Comparison of ENCODE assay signal across 12 mouse cellular contexts in the genomic region with DNA sequence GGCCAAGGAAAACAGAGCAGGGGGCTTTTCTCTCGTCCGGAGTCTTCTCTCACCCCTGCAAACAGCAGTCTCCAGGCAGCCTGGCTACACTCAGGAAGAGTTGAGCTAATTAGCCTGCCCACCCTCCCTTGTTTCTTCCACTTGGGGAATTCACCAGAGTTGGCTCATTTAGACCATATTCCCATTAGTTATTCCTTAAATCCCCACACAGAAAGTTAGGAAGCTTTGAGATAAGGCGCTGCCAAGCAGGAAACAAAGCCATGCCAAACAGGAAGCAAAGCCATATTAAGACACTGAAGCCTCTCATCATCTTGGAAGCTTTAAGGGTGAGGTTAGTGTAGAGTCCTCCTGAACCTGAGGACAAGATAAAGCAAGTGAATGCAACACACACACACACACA. TPM values are rescaled to one million over a fixed set of nuclear protein-coding genes. Genes with fewer than 3 reads are reported as not detected.
DNase-seq lines count a peak whose midpoint lies in the region; ATAC-seq lines count a peak whose summit lies in the region.
"Had no signal": no experiment of that assay in that cellular context is flagged by ENCODE, and none has a peak within 500 bp of the region (broad histone marks: within the 10 kb centered on the region; RNA-seq: fewer than 3 reads in every experiment).

No protein-coding gene starts in this region.

- H3K27ac ChIP-seq in forebrain, embryonic 14.5 days (ENCODE audit: low read depth, low read length), result no peak overlapping the region
- no peak overlapping the region for H3K27ac ChIP-seq in forebrain, embryonic 11.5 days (ENCODE audit: low read depth, low read length)
- H3K27ac ChIP-seq: hindbrain, embryonic 15.5 days had no signal

- H3K9ac ChIP-seq in forebrain, embryonic 14.5 days (ENCODE audit: low read length), result no peak overlapping the region
- H3K9ac ChIP-seq in forebrain, embryonic 11.5 days (ENCODE audit: low read length), result no peak overlapping the region
- H3K9ac ChIP-seq: hindbrain, embryonic 15.5 days had no signal

- no peaks in the 10 kb centered on the region for H3K27me3 ChIP-seq in forebrain, embryonic 14.5 days (replicated peaks; ENCODE audit: control insufficient read depth, insufficient read depth, low read length)
- H3K27me3 ChIP-seq in forebrain, embryonic 11.5 days (ENCODE audit: control insufficient read depth, insufficient read depth, low read length), result no peaks in the 10 kb centered on the region
- H3K27me3 ChIP-seq: hindbrain, embryonic 15.5 days had no signal

- 28% methylated on average over 3 of the region's 3 CpGs for WGBS in forebrain, embryonic 14.5 days
- 52% methylated on average over 3 of the region's 3 CpGs for WGBS in forebrain, embryonic 11.5 days

- peak; percentile 7 for DNase-seq in forebrain, embryonic 14.5 days (ENCODE audit: low spot score)
- no peak for DNase-seq in forebrain, embryonic 11.5 days (ENCODE audit: low spot score)
- DNase-seq in heart, postnatal 14 days, result peak; percentile 29 to 57
- DNase-seq in kidney, postnatal 36 days, result peak; percentile 64 to 67
- peak; percentile 41 for DNase-seq in lung, postnatal 36 days
- no peak for DNase-seq in right cerebral cortex, postnatal 25 days
- DNase-seq in ovary, postnatal 14 days (ENCODE audit: low spot score), result no peak
- no peak for DNase-seq in embryo, embryonic 11 days
- DNase-seq: cerebellum, postnatal 36 days; retina, postnatal 1 day had no signal

- intact Hi-C loops in heart, postnatal 14 days (cut with DNase I), result no loop called here

- H3K4me1 ChIP-seq in forebrain, embryonic 14.5 days (ENCODE audit: control insufficient read depth, insufficient read depth, low read length), result no peaks in the 10 kb centered on the region
- H3K4me1 ChIP-seq in forebrain, embryonic 11.5 days (replicated peaks; ENCODE audit: control insufficient read depth, insufficient read depth, low read length), result no peaks in the 10 kb centered on the region
- H3K4me1 ChIP-seq: hindbrain, embryonic 15.5 days had no signal

- H3K36me3 ChIP-seq in forebrain, embryonic 14.5 days (ENCODE audit: control insufficient read depth, insufficient read depth, low read length), result no peaks in the 10 kb centered on the region
- H3K36me3 ChIP-seq in forebrain, embryonic 11.5 days (ENCODE audit: control insufficient read depth, insufficient read depth, low read length), result no peaks in the 10 kb centered on the region
- H3K36me3 ChIP-seq: hindbrain, embryonic 15.5 days had no signal

- no peaks in the 10 kb centered on the region for H3K9me3 ChIP-seq in forebrain, embryonic 14.5 days (replicated peaks; ENCODE audit: control insufficient read depth, low read length)
- no peaks in the 10 kb centered on the region for H3K9me3 ChIP-seq in forebrain, embryonic 11.5 days (ENCODE audit: control insufficient read depth, low read length)
- H3K9me3 ChIP-seq: hindbrain, embryonic 15.5 days had no signal

- no peak overlapping the region for H3K4me2 ChIP-seq in forebrain, embryonic 14.5 days (ENCODE audit: low read length)
- no peak overlapping the region for H3K4me2 ChIP-seq in forebrain, embryonic 11.5 days (ENCODE audit: low read depth, low read length, severe bottlenecking)
- H3K4me2 ChIP-seq: hindbrain, embryonic 15.5 days had no signal

- no peak overlapping the region for H3K4me3 ChIP-seq in forebrain, embryonic 14.5 days (ENCODE audit: low read depth, low read length)
- H3K4me3 ChIP-seq in forebrain, embryonic 11.5 days (ENCODE audit: low read depth, low read length), result no peak overlapping the region
- H3K4me3 ChIP-seq: hindbrain, embryonic 15.5 days had no signal

- ATAC-seq in forebrain, embryonic 14.5 days, result no peak
- no peak for ATAC-seq in forebrain, embryonic 11.5 days (replicated peaks; ENCODE audit: low FRiP score)

RNA-seq across cellular contexts. Expression of a gene that starts 4.5 kb away (rescaled TPM):
- polyA plus RNA-seq in forebrain, embryonic 14.5 days (2014; fragmentation: Nextera tagmentation; extraction: Ambion mirVana), result not detected in 2 replicates
- not detected in 2 replicates for polyA plus RNA-seq in forebrain, embryonic 11.5 days (2014; fragmentation: Nextera tagmentation; extraction: Ambion mirVana)
- total RNA-seq in heart, postnatal 14 days (2021), result 1 to 10 TPM in 1 of 2 experiments, under 1 TPM in 1; 0.98 to 1.0 TPM
- polyA plus RNA-seq: hindbrain, embryonic 15.5 days had no signal

RNA-seq across cellular contexts. Expression of a gene that starts 18.2 kb away (rescaled TPM):
- 0.15 TPM in 1 of 2 replicates, not detected in the other for polyA plus RNA-seq in forebrain, embryonic 14.5 days (2014; fragmentation: Nextera tagmentation; extraction: Ambion mirVana)
- polyA plus RNA-seq in forebrain, embryonic 11.5 days (2014; fragmentation: Nextera tagmentation; extraction: Ambion mirVana), result not detected in 2 replicates
- 1 to 10 TPM; 1.1 to 2.6 TPM for total RNA-seq in heart, postnatal 14 days (2021)
- total RNA-seq: left cerebral cortex, adult 18-20 months had no signal

RNA-seq across cellular contexts. Expression of a gene that starts 48.9 kb away (rescaled TPM):
- 9.3 and 10.6 TPM in 2 replicates for polyA plus RNA-seq in forebrain, embryonic 14.5 days (2014; fragmentation: Nextera tagmentation; extraction: Ambion mirVana)
- polyA plus RNA-seq in forebrain, embryonic 11.5 days (2014; fragmentation: Nextera tagmentation; extraction: Ambion mirVana), result 9.6 and 12.1 TPM in 2 replicates
- total RNA-seq in heart, postnatal 14 days (2021), result 1 to 10 TPM; 2.9 to 3.5 TPM

RNA-seq across cellular contexts. Expression of a gene that starts 49.0 kb away (rescaled TPM):
- polyA plus RNA-seq in forebrain, embryonic 14.5 days (2014; fragmentation: Nextera tagmentation; extraction: Ambion mirVana), result 12.8 and 13.6 TPM in 2 replicates
- 38.4 and 41.2 TPM in 2 replicates for polyA plus RNA-seq in forebrain, embryonic 11.5 days (2014; fragmentation: Nextera tagmentation; extraction: Ambion mirVana)
- total RNA-seq in heart, postnatal 14 days (2021), result 1 to 10 TPM; 1.1 to 2.7 TPM

Comparison
In these comparisons a context has a peak if more than half of its experiments do, and no peak if none do; other contexts are left out.
1. DNase-seq: peak in forebrain, embryonic 14.5 days (single experiment), heart, postnatal 14 days (2 of 2), kidney, postnatal 36 days (2 of 2) and lung, postnatal 36 days (single experiment); none in forebrain, embryonic 11.5 days (single experiment), right cerebral cortex, postnatal 25 days (single experiment), ovary, postnatal 14 days (single experiment) and embryo, embryonic 11 days (single experiment).